Mouse (Mus musculus): ENCODE data around the gene Uqcc3. TPM values are rescaled to one million over a fixed set of nuclear protein-coding genes. Genes with fewer than 3 reads are reported as not detected.
"Not testable (repeated sequence)": the region's sequence is repeated elsewhere in the genome, so short reads cannot be mapped to it uniquely, and the experiment has no call there.

The Uqcc3 gene
- polyA plus RNA-seq, 1 experiment from 2014 or later = 50.7 TPM

- CTCF ChIA-PET = interaction anchor here (1.3 to 1.6 kb wide), 5 partner anchors 16 to 190 kb away, joined by 3 to 5 read pairs (median 3); no protein-coding TSS in a partner anchor
Observed at GRCm38 (mm10) chr19:8919684-8920072, 39.0 kb upstream of the Uqcc3 start.

GRCm38 (mm10) chr19:8919000-8919399 is 38.3 kb upstream of the Uqcc3 start:
- DNase-seq (ENCODE audit: low read depth, low spot score) (no peak), ATAC-seq (no peak)
- H3K27me3 ChIP-seq = no peaks in the 10 kb centered on the region
- ChIA-PET CTCF (interaction anchor here (1.4 to 1.6 kb wide), 3 partner anchors 15 to 47 kb away, joined by 3 to 5 read pairs (median 3); no protein-coding TSS in a partner anchor), POLR2A (interaction anchor here (1.6 to 3.4 kb wide), 2 partner anchors 18 to 46 kb away, joined by 5 to 18 read pairs; no protein-coding TSS in a partner anchor)
- in situ Hi-C loops (cut with MboI; ENCODE audit: low pct_unique_long_range_greater_than_20kb) = no loop called here
- TF ChIP-seq CTCF (IDR thresholded peaks at IDR 0.05) = no peak

More at GRCm38 (mm10) chr19:8919684-8920072, 39.0 kb upstream of the Uqcc3 start:
- DNase-seq (ENCODE audit: low read depth, low spot score) (no peak), ATAC-seq (no peak)
- POLR2A ChIA-PET = interaction anchor here (0.9 to 3.4 kb wide), 3 partner anchors 14 to 19 kb away, joined by 3 to 18 read pairs (median 3); no protein-coding TSS in a partner anchor
- H3K27me3 ChIP-seq = no peaks in the 10 kb centered on the region
- in situ Hi-C loops (cut with MboI; ENCODE audit: low pct_unique_long_range_greater_than_20kb) = no loop called here
- TF ChIP-seq CTCF (IDR thresholded peaks at IDR 0.05) = no peak

- CTCF ChIA-PET = interaction anchor here (1.6 kb wide), 1 partner anchor 10 kb away, joined by 4 read pairs; no protein-coding TSS in a partner anchor
- no peak for TF ChIP-seq CTCF (IDR thresholded peaks at IDR 0.05)
Observed at GRCm38 (mm10) chr19:8914212-8914611, 33.5 kb upstream of the Uqcc3 start.

GRCm38 (mm10) chr19:8911810-8912209 is 31.1 kb upstream of the Uqcc3 start:
- no peak for TF ChIP-seq CTCF (IDR thresholded peaks at IDR 0.05)
- DNase-seq (ENCODE audit: low read depth, low spot score) (no peak), ATAC-seq (no peak)
- CTCF ChIA-PET = interaction anchor here (0.9 to 1.3 kb wide), 3 partner anchors 11 to 73 kb away, joined by 3 to 4 read pairs (median 3); partner anchors contain the start of gene Gng3
- POLR2A ChIA-PET = interaction anchor here (0.6 kb wide), 1 partner anchor 10 kb away, joined by 6 read pairs; no protein-coding TSS in a partner anchor
- no peaks in the 10 kb centered on the region for H3K27me3 ChIP-seq
- in situ Hi-C loops (cut with MboI; ENCODE audit: low pct_unique_long_range_greater_than_20kb) = no loop called here

More at GRCm38 (mm10) chr19:8914212-8914611, 33.5 kb upstream of the Uqcc3 start:
- DNase-seq (ENCODE audit: low read depth, low spot score) (no peak), ATAC-seq (no peak)
- in situ Hi-C loops (cut with MboI; ENCODE audit: low pct_unique_long_range_greater_than_20kb) = no loop called here
- H3K27me3 ChIP-seq = no peaks in the 10 kb centered on the region
- POLR2A ChIA-PET = no interaction called here

GRCm38 (mm10) chr19:8908531-8908930 is 27.8 kb upstream of the Uqcc3 start:
- in situ Hi-C loops (cut with MboI; ENCODE audit: low pct_unique_long_range_greater_than_20kb) = no loop called here
- ChIA-PET CTCF (no interaction called here), POLR2A (no interaction called here)
- ATAC-seq (no peak), DNase-seq (ENCODE audit: low read depth, low spot score) (no peak)
- H3K27me3 ChIP-seq = no peaks in the 10 kb centered on the region
- TF ChIP-seq CTCF (IDR thresholded peaks at IDR 0.05) = no peak

- ChIA-PET CTCF (interaction anchor here (1.7 kb wide), 1 partner anchor 16 kb away, joined by 5 read pairs; the partner anchor contains the start of gene B3gat3), POLR2A (interaction anchor here (1.2 kb wide), 1 partner anchor 17 kb away, joined by 3 read pairs; the partner anchor contains the start of gene B3gat3)
- TF ChIP-seq CTCF (IDR thresholded peaks at IDR 0.05) = no peak
- no peak for ATAC-seq
- no peak for DNase-seq (ENCODE audit: low read depth, low spot score)
- H3K27me3 ChIP-seq = no peaks in the 10 kb centered on the region
- in situ Hi-C loops (cut with MboI; ENCODE audit: low pct_unique_long_range_greater_than_20kb) = no loop called here
Observed at GRCm38 (mm10) chr19:8903412-8903811, 22.7 kb upstream of the Uqcc3 start.

GRCm38 (mm10) chr19:8899079-8899478 is 18.4 kb upstream of the Uqcc3 start:
- in situ Hi-C loops (cut with MboI; ENCODE audit: low pct_unique_long_range_greater_than_20kb) = no loop called here
- POLR2A ChIA-PET = no interaction called here
- DNase-seq (ENCODE audit: low read depth, low spot score) = no peak

GRCm38 (mm10) chr19:8898576-8898975 is 17.9 kb upstream of the Uqcc3 start:
- ChIA-PET POLR2A (interaction anchor here (1.0 kb wide), 1 partner anchor 69 kb away, joined by 3 read pairs; no protein-coding TSS in a partner anchor), CTCF (no interaction called here)
- in situ Hi-C loops (cut with MboI; ENCODE audit: low pct_unique_long_range_greater_than_20kb) = no loop called here
- no peak for TF ChIP-seq CTCF (IDR thresholded peaks at IDR 0.05)
- no peak for DNase-seq (ENCODE audit: low read depth, low spot score)
- H3K27me3 ChIP-seq = no peaks in the 10 kb centered on the region
- ATAC-seq = no peak

More at GRCm38 (mm10) chr19:8899079-8899478, 18.4 kb upstream of the Uqcc3 start:
- no peaks in the 10 kb centered on the region for H3K27me3 ChIP-seq
- no peak for TF ChIP-seq CTCF (IDR thresholded peaks at IDR 0.05)
- CTCF ChIA-PET = no interaction called here
- no peak for ATAC-seq

- ATAC-seq (peak; percentile 92), DNase-seq (ENCODE audit: low read depth, low spot score) (peak; percentile 68)
- CTCF ChIA-PET = no interaction called here
- TF ChIP-seq CTCF (IDR thresholded peaks at IDR 0.05) = no peak
- no peaks in the 10 kb centered on the region for H3K27me3 ChIP-seq
- POLR2A ChIA-PET = interaction anchor here (0.5 to 1.0 kb wide), 3 partner anchors 13 to 70 kb away, joined by 3 read pairs; no protein-coding TSS in a partner anchor
- in situ Hi-C loops (cut with MboI; ENCODE audit: low pct_unique_long_range_greater_than_20kb) = no loop called here
Observed at GRCm38 (mm10) chr19:8897865-8898495, 17.3 kb upstream of the Uqcc3 start, which contains the start of gene Ganab. TSS of gene Ganab (plus strand) at chr19:8898071.

- peak; percentile 2 for ATAC-seq
- CTCF ChIA-PET; DNase-seq (ENCODE audit: low read depth, low spot score); H3K27me3 ChIP-seq; in situ Hi-C loops (cut with MboI; ENCODE audit: low pct_unique_long_range_greater_than_20kb): not testable (repeated sequence)
- POLR2A ChIA-PET = interaction anchor here (0.6 to 1.0 kb wide), 2 partner anchors 12 to 71 kb away, joined by 3 read pairs; no protein-coding TSS in a partner anchor
Observed at GRCm38 (mm10) chr19:8897211-8897864, 16.6 kb upstream of the Uqcc3 start.

- ATAC-seq; in situ Hi-C loops (cut with MboI; ENCODE audit: low pct_unique_long_range_greater_than_20kb); DNase-seq (ENCODE audit: low read depth, low spot score); CTCF ChIA-PET; H3K27me3 ChIP-seq: not testable (repeated sequence)
- POLR2A ChIA-PET = interaction anchor here (0.5 kb wide), 1 partner anchor 125 kb away, joined by 3 read pairs; no protein-coding TSS in a partner anchor
Observed at GRCm38 (mm10) chr19:8896231-8896630, 15.5 kb upstream of the Uqcc3 start.

All from Patski (cell line).